Mouse (Mus musculus): Measurements from ENCODE around the gene Mad1l1.

GRCm38 (mm10) chr5:140093489-140093888, 227.9 kb downstream of the Mad1l1 start:
- no peak for TF ChIP-seq CTCF (IDR thresholded peaks at IDR 0.05; ENCODE audit: low read depth, low read length)
- no peak for TF ChIP-seq POLR2A (IDR thresholded peaks at IDR 0.05; ENCODE audit: extremely low read depth, insufficient read depth, low read length)

Measured in liver, adult 2 months (tissue).